Mouse (Mus musculus) bone marrow macrophage, adult 2 months (primary cell): ENCODE data around the gene Tub.

Experiments used
- CTCF ChIP-seq: IDR thresholded peaks from 2 replicates; pipeline ENCODE4 v1.5.1; 2012; ENCODE audit warnings: low read depth, mild to moderate bottlenecking, low read length, moderate library complexity
- POLR2A ChIP-seq: IDR thresholded peaks from 2 replicates; pipeline ENCODE4 v1.6.1; 2012; ENCODE audit warnings: mild to moderate bottlenecking, low read depth, low read length, borderline replicate concordance

DNA sequence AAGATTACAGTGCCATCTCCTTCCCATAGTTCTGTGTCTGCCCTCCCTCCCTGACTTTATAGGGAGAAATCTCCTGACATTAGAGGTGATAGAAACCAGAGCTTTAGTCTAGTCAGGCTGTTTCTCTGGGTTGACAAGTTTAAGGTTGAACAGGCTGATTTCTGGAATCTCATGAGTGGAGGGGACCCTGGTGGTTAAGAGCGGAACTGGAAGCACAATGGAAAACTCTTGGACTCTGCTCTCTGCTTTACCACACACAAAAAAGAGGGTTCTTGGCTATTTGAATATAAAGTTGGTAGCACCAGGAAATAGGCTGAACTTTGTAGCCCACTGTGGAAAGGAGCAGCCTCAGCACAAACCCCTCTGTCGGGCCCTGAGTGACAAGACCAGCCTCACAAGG lies 81.9 kb downstream of the Tub start:
- TF ChIP-seq CTCF (no peak), POLR2A (no peak)
